Mouse (Mus musculus) stomach, postnatal 0 days (tissue): ENCODE results near the gene Ptpn14.

Experiments used
- CTCF ChIP-seq: IDR thresholded peaks from 2 replicates; pipeline ENCODE4 v1.5.1; 2016; ENCODE audit warnings: antibody characterized with exemption, low read depth, mild to moderate bottlenecking, moderate library complexity
- EP300 ChIP-seq: optimal IDR thresholded peaks from 2 replicates; pipeline ENCODE3; 2016; ENCODE audit warnings: antibody characterized with exemption

- TF ChIP-seq CTCF = no peak
- no peak for TF ChIP-seq EP300
Observed at GRCm38 (mm10) chr1:189792560-189793195, 64.6 kb downstream of the Ptpn14 start.
